Mouse (Mus musculus): ENCODE data around the gene Apoc4. TPM values are rescaled to one million over a fixed set of nuclear protein-coding genes. Genes with fewer than 3 reads are reported as not detected.

Apoc4 gene
- not detected in 2 replicates for total RNA-seq (2017)

- no peak for ATAC-seq (replicated peaks; ENCODE audit: low read depth, poor library complexity, severe bottlenecking)
These were observed at the start of gene Apoc4, which contains the start of gene Gm44805 for GRCm38 (mm10) chr7:19681202-19681694. Gene Apoc4, minus strand, starts transcription at chr7:19681479. Gene Gm44805, minus strand, starts transcription at chr7:19681423.

GRCm38 (mm10) chr7:19726541-19726940 lies 45.3 kb upstream of the Apoc4 start:
- ATAC-seq (replicated peaks; ENCODE audit: low read depth, poor library complexity, severe bottlenecking): no peak; the same call in 1 of the 2 replicates

GRCm38 (mm10) chr7:19724167-19724566 lies 42.9 kb upstream of the Apoc4 start:
- ATAC-seq (replicated peaks; ENCODE audit: low read depth, poor library complexity, severe bottlenecking): no peak

GRCm38 (mm10) chr7:19722754-19723195 lies 41.5 kb upstream of the Apoc4 start:
- 0 out of 2 replicates have a peak, but pooled peaks have one; percentile 11 for ATAC-seq (replicated peaks; ENCODE audit: low read depth, poor library complexity, severe bottlenecking)

- no peak for ATAC-seq (replicated peaks; ENCODE audit: low read depth, poor library complexity, severe bottlenecking)
These were observed 37.9 kb upstream of the Apoc4 start for GRCm38 (mm10) chr7:19719200-19719599.

GRCm38 (mm10) chr7:19718297-19718952 lies 37.1 kb upstream of the Apoc4 start:
- no peak for ATAC-seq (replicated peaks; ENCODE audit: low read depth, poor library complexity, severe bottlenecking)

- no peak for ATAC-seq (replicated peaks; ENCODE audit: low read depth, poor library complexity, severe bottlenecking)
These were observed 36.1 kb upstream of the Apoc4 start for GRCm38 (mm10) chr7:19717346-19717745.

- ATAC-seq (replicated peaks; ENCODE audit: low read depth, poor library complexity, severe bottlenecking): no peak
These were observed 35.5 kb upstream of the Apoc4 start for GRCm38 (mm10) chr7:19716822-19717221.

GRCm38 (mm10) chr7:19716055-19716682 lies 34.9 kb upstream of the Apoc4 start:
- no peak for ATAC-seq (replicated peaks; ENCODE audit: low read depth, poor library complexity, severe bottlenecking)

- peak; percentile 89 for ATAC-seq (replicated peaks; ENCODE audit: low read depth, poor library complexity, severe bottlenecking)
These were observed 34.2 kb upstream of the Apoc4 start, which contains the start of gene Tomm40 for GRCm38 (mm10) chr7:19715239-19716054. Gene Tomm40, minus strand, starts transcription at chr7:19715438.

- no peak for ATAC-seq (replicated peaks; ENCODE audit: low read depth, poor library complexity, severe bottlenecking)
These were observed 33.6 kb upstream of the Apoc4 start for GRCm38 (mm10) chr7:19714836-19715235.

- no peak for ATAC-seq (replicated peaks; ENCODE audit: low read depth, poor library complexity, severe bottlenecking)
These were observed 32.3 kb upstream of the Apoc4 start for GRCm38 (mm10) chr7:19713598-19713997.

GRCm38 (mm10) chr7:19713196-19713595 lies 31.9 kb upstream of the Apoc4 start:
- no peak for ATAC-seq (replicated peaks; ENCODE audit: low read depth, poor library complexity, severe bottlenecking)

- ATAC-seq (replicated peaks; ENCODE audit: low read depth, poor library complexity, severe bottlenecking): no peak
These were observed 31.1 kb upstream of the Apoc4 start for GRCm38 (mm10) chr7:19712414-19712813.

- ATAC-seq (replicated peaks; ENCODE audit: low read depth, poor library complexity, severe bottlenecking): no peak
These were observed 29.4 kb upstream of the Apoc4 start for GRCm38 (mm10) chr7:19710650-19711049.

GRCm38 (mm10) chr7:19705271-19705670 lies 24.0 kb upstream of the Apoc4 start:
- no peak for ATAC-seq (replicated peaks; ENCODE audit: low read depth, poor library complexity, severe bottlenecking)

GRCm38 (mm10) chr7:19704475-19704874 lies 23.2 kb upstream of the Apoc4 start:
- ATAC-seq (replicated peaks; ENCODE audit: low read depth, poor library complexity, severe bottlenecking): no peak

GRCm38 (mm10) chr7:19702859-19703555 lies 21.7 kb upstream of the Apoc4 start:
- no peak for ATAC-seq (replicated peaks; ENCODE audit: low read depth, poor library complexity, severe bottlenecking)

GRCm38 (mm10) chr7:19701069-19701761 lies 19.9 kb upstream of the Apoc4 start:
- peak; percentile 50 for ATAC-seq (replicated peaks; ENCODE audit: low read depth, poor library complexity, severe bottlenecking)
